Mouse (Mus musculus) C2C12 (cell line): ENCODE data around the gene Bend3. TPM values are rescaled to one million over a fixed set of nuclear protein-coding genes. Genes with fewer than 3 reads are reported as not detected.

Source experiments
- H3K27me3 ChIP-seq: one replicate; pipeline ENCODE4 v1.6.1; 2011; ENCODE audit not compliant: control insufficient read depth, insufficient read depth, insufficient read length
- H3K36me3 ChIP-seq: one replicate; pipeline ENCODE4 v1.6.1; 2011; ENCODE audit not compliant: control insufficient read depth, insufficient read depth
- H3K4me3 ChIP-seq: one replicate; pipeline ENCODE4 v1.5.1; 2011; ENCODE audit warnings: mild to moderate bottlenecking, control low read depth; ENCODE audit not compliant: poor library complexity, insufficient read depth, severe bottlenecking
- H3K79me2 ChIP-seq: one replicate; pipeline ENCODE4 v1.6.1; 2011; ENCODE audit not compliant: control insufficient read depth, insufficient read depth
- H3K79me3 ChIP-seq: one replicate; pipeline ENCODE4 v1.6.1; 2011; ENCODE audit warnings: low read depth, control low read depth
- H3ac ChIP-seq: one replicate; pipeline ENCODE3; 2011; ENCODE audit warnings: low read depth; ENCODE audit not compliant: control insufficient read depth, insufficient read length
- CEBPB ChIP-seq: IDR thresholded peaks from one replicate; pipeline ENCODE4 v1.6.1; 2011; ENCODE audit warnings: low read depth, mild to moderate bottlenecking, control low read depth, moderate library complexity
- CTCF ChIP-seq: IDR thresholded peaks from one replicate; pipeline ENCODE4 v1.5.1; 2011; ENCODE audit not compliant: control insufficient read depth, insufficient read depth, insufficient read length
- FOSL1 ChIP-seq: IDR thresholded peaks from one replicate; pipeline ENCODE4 v1.8.0; 2011; ENCODE audit warnings: mild to moderate bottlenecking, low read length; ENCODE audit not compliant: poor library complexity, insufficient read depth, severe bottlenecking
- MAX ChIP-seq: IDR thresholded peaks from one replicate; pipeline ENCODE4 v1.6.1; 2011; ENCODE audit warnings: mild to moderate bottlenecking, control low read depth
- MYOD1 ChIP-seq: IDR thresholded peaks from one replicate; pipeline ENCODE4 v1.6.1; 2011; ENCODE audit warnings: low read depth; ENCODE audit not compliant: control insufficient read depth, insufficient read length
- MYOG ChIP-seq: IDR thresholded peaks from one replicate; pipeline ENCODE4 v1.6.1; 2011; ENCODE audit not compliant: control insufficient read depth, insufficient read length; ENCODE audit errors: extremely low read depth
- USF1 ChIP-seq: IDR thresholded peaks from one replicate; pipeline ENCODE4 v1.6.1; 2011; ENCODE audit warnings: low read depth, mild to moderate bottlenecking, control low read depth, moderate library complexity
- polyA plus RNA-seq: library from polyadenylated mRNA; unstranded; fragments of >200 nt; fragmentation: generic; extraction: Trizol; gene quantifications from one replicate; pipeline ENCODE4 v1.2.1, GENCODE M21; 2012; ENCODE audit warnings: missing spikeins

Gene Bend3
- polyA plus RNA-seq, 1 experiment, result 7.0 TPM

- Histone ChIP-seq H3K4me3 (no peak overlapping the region), H3K36me3 (peaks cover 20% of the 10 kb centered on the region), H3K79me2 (peaks cover 36% of the 10 kb centered on the region), H3ac (no peak overlapping the region), H3K27me3 (no peaks in the 10 kb centered on the region), H3K79me3 (peaks cover 9% of the 10 kb centered on the region)
- TF ChIP-seq MYOD1, result no peak
- no peak for TF ChIP-seq MYOG
These were observed 59.0 kb downstream of the Bend3 start for GRCm38 (mm10) chr10:43537652-43538051.

DNA sequence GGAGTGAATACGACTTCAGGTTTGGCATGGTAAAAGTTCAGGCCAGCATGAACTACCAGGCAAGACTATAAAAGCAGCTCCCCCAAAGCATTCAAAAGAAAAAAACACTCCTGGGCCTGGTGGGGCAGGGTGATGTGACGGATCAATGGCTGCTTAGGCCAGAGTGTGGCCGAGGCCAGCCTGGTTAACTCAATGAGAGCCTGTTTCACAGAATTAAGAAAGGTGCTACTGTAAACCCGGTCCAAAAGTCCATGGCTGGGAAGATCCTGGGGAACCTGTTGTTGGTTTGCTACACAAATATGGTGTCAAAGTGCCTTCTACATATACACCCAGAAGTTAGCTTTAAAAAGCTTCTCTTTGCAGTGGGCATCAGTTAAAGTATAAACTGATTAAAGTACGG lies 60.2 kb downstream of the Bend3 start:
- TF ChIP-seq CTCF, result no peak
- TF ChIP-seq USF1, result no peak
- Histone ChIP-seq H3K4me3 (no peak overlapping the region), H3K79me3 (peaks cover 9% of the 10 kb centered on the region), H3K27me3 (no peaks in the 10 kb centered on the region), H3K79me2 (peaks cover 36% of the 10 kb centered on the region), H3K36me3 (peaks cover 16% of the 10 kb centered on the region), H3ac (no peak overlapping the region)

- TF ChIP-seq MYOD1 (no peak), USF1 (peak; percentile 12)
- Histone ChIP-seq H3K79me2 (peaks cover 36% of the 10 kb centered on the region), H3ac (peak overlapping the region; percentile 92), H3K79me3 (peaks cover 9% of the 10 kb centered on the region), H3K36me3 (peaks cover 16% of the 10 kb centered on the region), H3K4me3 (peak overlapping the region; percentile 94), H3K27me3 (no peaks in the 10 kb centered on the region)
These were observed 61.2 kb downstream of the Bend3 start for GRCm38 (mm10) chr10:43539746-43540310.

DNA sequence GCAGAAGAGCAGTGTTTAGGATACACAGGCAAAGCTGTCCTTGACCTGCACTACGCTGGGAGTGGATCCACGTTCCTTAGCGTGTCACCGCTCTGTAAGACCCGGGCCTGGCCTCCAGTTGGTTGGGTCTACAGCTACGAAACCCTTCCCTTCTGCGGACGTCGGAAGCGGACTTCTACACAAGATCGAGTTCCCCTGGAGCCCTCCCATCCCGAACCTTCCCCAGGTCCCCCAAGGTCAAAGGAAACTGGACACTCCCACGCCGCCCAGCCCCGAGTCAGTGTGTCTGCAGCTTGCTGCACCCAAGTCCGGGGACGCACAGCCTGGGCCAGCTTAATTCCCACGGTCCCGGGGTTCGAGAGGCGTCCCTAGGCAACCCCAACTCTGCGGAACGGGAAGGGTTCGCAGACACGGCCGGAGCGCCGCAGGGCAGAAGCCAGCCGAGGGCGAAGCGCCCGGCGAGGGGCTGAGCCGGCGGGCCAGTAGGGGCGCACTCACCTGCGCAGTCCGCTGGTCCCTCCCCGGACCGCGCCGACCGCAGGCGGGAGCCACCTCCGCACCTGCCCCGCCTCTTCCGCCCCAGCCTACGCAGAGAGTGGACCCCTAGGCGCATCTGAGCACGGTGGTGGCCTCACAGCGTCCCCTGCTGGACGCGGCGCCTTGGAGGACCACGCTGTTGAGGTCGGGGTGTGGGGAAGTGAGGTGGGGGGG lies 62.0 kb downstream of the Bend3 start, which contains the start of gene 1700021F05Rik:
Gene 1700021F05Rik (minus strand): TSS at position 553 of the 711 bp plus-strand sequence.
- Histone ChIP-seq H3ac (peak within 1 kb of the TSS; percentile 92), H3K36me3 (peaks cover 12% of the 10 kb centered on the region), H3K79me3 (peaks cover 9% of the 10 kb centered on the region), H3K27me3 (no peaks in the 10 kb centered on the region), H3K4me3 (peak within 1 kb of the TSS; percentile 94), H3K79me2 (peaks cover 36% of the 10 kb centered on the region)
- TF ChIP-seq CTCF (peak; percentile 96), MYOD1 (no peak), MAX (peak; percentile 78)

GRCm38 (mm10) chr10:43541153-43541544 lies 62.5 kb downstream of the Bend3 start:
- H3K79me3 ChIP-seq, result peaks cover 9% of the 10 kb centered on the region
- H3K27me3 ChIP-seq, result no peaks in the 10 kb centered on the region
- H3K4me3 ChIP-seq, result peak overlapping the region; percentile 94
- peaks cover 6% of the 10 kb centered on the region for H3K36me3 ChIP-seq
- H3K79me2 ChIP-seq, result peaks cover 36% of the 10 kb centered on the region
- TF ChIP-seq CEBPB, result no peak
- TF ChIP-seq MYOG, result no peak
- TF ChIP-seq USF1, result no peak
- TF ChIP-seq FOSL1, result no peak
- no peak for TF ChIP-seq MYOD1
- no peak for TF ChIP-seq MAX
- TF ChIP-seq CTCF, result no peak
- no peak overlapping the region for H3ac ChIP-seq

DNA sequence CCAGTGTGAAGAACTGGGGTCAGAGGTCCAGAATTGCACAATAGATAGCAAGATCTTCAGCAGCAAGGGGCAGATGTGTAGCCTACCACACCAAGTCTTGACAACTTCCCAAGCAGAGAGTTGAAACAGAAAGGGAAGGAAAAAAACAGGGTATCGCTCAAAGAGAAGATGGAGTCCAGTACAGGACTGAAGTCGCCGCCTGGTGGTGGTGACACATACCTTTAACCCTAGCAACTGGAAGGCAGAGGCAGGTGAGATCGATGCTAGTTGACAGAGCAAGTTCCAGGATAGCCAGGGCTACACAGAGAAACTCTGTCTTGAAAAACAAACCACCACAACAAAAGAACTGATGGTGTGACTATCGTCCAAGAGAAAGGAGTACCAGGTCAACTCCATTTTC lies 70.8 kb downstream of the Bend3 start:
- Histone ChIP-seq H3K36me3 (no peaks in the 10 kb centered on the region), H3K4me3 (no peak overlapping the region), H3K79me3 (no peaks in the 10 kb centered on the region), H3K27me3 (peaks cover 10% of the 10 kb centered on the region), H3K79me2 (no peaks in the 10 kb centered on the region), H3ac (no peak overlapping the region)
- TF ChIP-seq MAX (no peak), CEBPB (no peak), MYOD1 (no peak), CTCF (no peak), MYOG (no peak), USF1 (no peak), FOSL1 (no peak)
